Comparison of ENCODE assay signal across 17 mouse cellular contexts in genomic region chr15:77044597-77045320, GRCm38 (mm10). TPM values are rescaled to one million over a fixed set of nuclear protein-coding genes. Genes with fewer than 3 reads are reported as not detected.
DNase-seq lines count a peak whose midpoint lies in the region; ATAC-seq and TF ChIP-seq lines count a peak whose summit lies in the region.
"Had no signal": no experiment of that assay in that cellular context is flagged by ENCODE, and none has a peak within 500 bp of the region (broad histone marks: within the 10 kb centered on the region; RNA-seq: fewer than 3 reads in every experiment).

TSS of gene Apol6 (plus strand) at chr15:77044729.

- no peak within 1 kb of the TSS for H3K4me2 ChIP-seq in midbrain, embryonic 15.5 days
- H3K4me2 ChIP-seq in midbrain, postnatal 0 days (ENCODE audit: low read depth, low read length, poor library complexity, severe bottlenecking), result no peak within 1 kb of the TSS
- H3K4me2 ChIP-seq: embryonic facial prominence, embryonic 12.5 days; heart, embryonic 11.5 days had no signal

- WGBS in midbrain, embryonic 15.5 days, result 83% methylated on average over 12 of the region's 12 CpGs
- 86% methylated on average over 12 of the region's 12 CpGs for WGBS in midbrain, postnatal 0 days

- no peak within 1 kb of the TSS for H3K9ac ChIP-seq in midbrain, embryonic 15.5 days
- no peak within 1 kb of the TSS for H3K9ac ChIP-seq in midbrain, postnatal 0 days (replicated peaks; ENCODE audit: low read length, poor library complexity, severe bottlenecking)
- H3K9ac ChIP-seq: embryonic facial prominence, embryonic 12.5 days; forebrain, postnatal 0 days had no signal

- no peaks in the 10 kb centered on the region for H3K4me1 ChIP-seq in midbrain, embryonic 15.5 days
- no peaks in the 10 kb centered on the region for H3K4me1 ChIP-seq in midbrain, postnatal 0 days (ENCODE audit: insufficient read depth, low read length)

- H3K4me3 ChIP-seq in midbrain, embryonic 15.5 days, result no peak within 1 kb of the TSS
- no peak within 1 kb of the TSS for H3K4me3 ChIP-seq in midbrain, postnatal 0 days (ENCODE audit: low read depth, low read length)
- H3K4me3 ChIP-seq: embryonic facial prominence, embryonic 12.5 days had no signal

- TF ChIP-seq CTCF in midbrain, postnatal 0 days (IDR thresholded peaks at IDR 0.05), result no peak

- H3K9me3 ChIP-seq in midbrain, embryonic 15.5 days, result no peaks in the 10 kb centered on the region
- H3K9me3 ChIP-seq in midbrain, postnatal 0 days (ENCODE audit: low read length), result no peaks in the 10 kb centered on the region
- H3K9me3 ChIP-seq: embryonic facial prominence, embryonic 12.5 days had no signal

- H3K27ac ChIP-seq in midbrain, embryonic 15.5 days, result no peak within 1 kb of the TSS
- H3K27ac ChIP-seq in midbrain, postnatal 0 days (ENCODE audit: low read depth, low read length), result no peak within 1 kb of the TSS
- H3K27ac ChIP-seq: embryonic facial prominence, embryonic 12.5 days; hindbrain, postnatal 0 days had no signal

- H3K36me3 ChIP-seq in midbrain, embryonic 15.5 days (replicated peaks), result no peaks in the 10 kb centered on the region
- H3K36me3 ChIP-seq in midbrain, postnatal 0 days (ENCODE audit: insufficient read depth, low read length), result no peaks in the 10 kb centered on the region
- H3K36me3 ChIP-seq: embryonic facial prominence, embryonic 12.5 days had no signal

- no peaks in the 10 kb centered on the region for H3K27me3 ChIP-seq in midbrain, embryonic 15.5 days (replicated peaks)
- no peaks in the 10 kb centered on the region for H3K27me3 ChIP-seq in midbrain, postnatal 0 days (ENCODE audit: insufficient read depth, low read length)
- H3K27me3 ChIP-seq: embryonic facial prominence, embryonic 12.5 days had no signal

- DNase-seq in gastrocnemius, adult 18-20 months (ENCODE audit: low spot score), result no peak
- DNase-seq in gastrocnemius, postnatal 4 days (ENCODE audit: low spot score in 2 of 2), result no peak
- no peak for DNase-seq in urinary bladder, adult 2 months (ENCODE audit: low spot score)
- DNase-seq in urinary bladder, postnatal 36 days (ENCODE audit: low spot score in 2 of 2), result no peak
- DNase-seq in gastrocnemius, postnatal 10 days, result no peak
- DNase-seq in kidney, adult 11 months, result no peak
- DNase-seq in midbrain, postnatal 0 days (ENCODE audit: low spot score), result no peak
- DNase-seq: cerebellum, postnatal 25 days; forebrain, postnatal 0 days; right cerebral cortex, postnatal 25 days had no signal

- ATAC-seq in midbrain, embryonic 15.5 days (replicated peaks), result no peak
- no peak for ATAC-seq in midbrain, postnatal 0 days (ENCODE audit: low FRiP score)
- ATAC-seq: forebrain, postnatal 0 days; hindbrain, postnatal 0 days had no signal

RNA-seq across cellular contexts. Expression of gene Apol6, which starts in this region (rescaled TPM):
- total RNA-seq in gastrocnemius, adult 18-20 months (2021), result 10 to 100 TPM; 47.5 to 80.8 TPM
- 1 to 10 TPM; 5.9 to 7.8 TPM for total RNA-seq in gastrocnemius, postnatal 4 days (2021)
- 31.3 and 37.7 TPM in 2 replicates for polyA plus RNA-seq in urinary bladder, adult 2 months (2012; rRNA removed)
- 10 to 100 TPM; 15.0 to 18.9 TPM for total RNA-seq in gastrocnemius, postnatal 10 days (2021)
- 0.06 and 0.22 TPM in 2 replicates for polyA plus RNA-seq in midbrain, embryonic 15.5 days (2015; fragmentation: Nextera tagmentation; extraction: Ambion mirVana)
- total RNA-seq in midbrain, postnatal 0 days (2014; rRNA removed), result 0.14 and 0.16 TPM in 2 replicates
- 0.15 and 0.16 TPM in 2 replicates for polyA plus RNA-seq in midbrain, postnatal 0 days (2015; fragmentation: Nextera tagmentation; extraction: Ambion mirVana)
- total RNA-seq: monocyte, adult 5-6 weeks; neutrophil, adult 5-6 weeks had no signal
- polyA plus RNA-seq: forebrain, postnatal 0 days; hindbrain, postnatal 0 days; kidney, embryonic 14.5 days had no signal

Comparison
In these comparisons a context has a peak if more than half of its experiments do, and no peak if none do; other contexts are left out.
1. RNA of gene Apol6 (polyA plus RNA-seq): 31.3 to 37.7 TPM in urinary bladder, adult 2 months; 0.15 to 0.16 TPM in midbrain, postnatal 0 days and 0.06 to 0.22 TPM in midbrain, embryonic 15.5 days; every median in the first group is over 10 times any median in the second.